Mouse (Mus musculus): ENCODE results near the gene Tsen15.

DNA sequence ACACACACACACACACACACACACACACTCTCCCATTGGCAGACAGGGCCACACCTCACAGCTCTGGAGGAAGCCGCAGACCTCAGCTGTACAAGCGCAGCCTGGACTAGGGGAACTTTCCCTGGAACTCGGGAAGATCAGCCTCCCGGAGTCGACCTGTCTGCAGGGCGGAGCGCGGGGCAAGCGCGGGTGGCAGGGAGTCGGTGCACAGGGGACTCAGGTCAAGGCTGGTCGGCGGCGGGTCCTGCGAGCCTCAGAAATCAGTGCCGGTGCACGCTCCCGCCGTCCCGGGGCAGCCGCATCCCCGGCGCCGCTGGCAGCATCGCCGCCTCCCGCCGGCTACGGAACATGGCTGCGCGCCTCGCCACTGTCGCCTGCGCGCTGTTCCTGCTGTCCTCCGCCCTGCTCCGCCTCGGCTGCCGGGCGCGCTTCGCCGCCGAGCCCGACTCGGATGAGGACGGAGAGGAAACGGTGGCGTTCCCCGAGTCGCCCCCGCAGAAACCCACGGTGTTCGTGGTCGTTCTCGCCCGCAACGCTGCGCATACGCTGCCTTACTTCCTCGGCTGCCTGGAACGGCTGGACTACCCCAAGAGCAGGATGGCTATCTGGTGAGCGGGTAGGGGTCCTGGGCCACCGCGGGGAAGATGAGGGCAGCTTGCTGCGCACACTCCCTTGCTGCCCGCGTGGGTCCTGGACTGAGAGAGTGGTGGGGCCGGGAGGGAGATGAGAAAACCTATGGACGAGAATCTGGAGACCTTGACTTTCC, 13.5 kb upstream of the Tsen15 start, which contains the start of gene Colgalt2:
- TF ChIP-seq CTCF (conservative IDR thresholded peaks at IDR 0.05 in 1 of 2, IDR thresholded peaks at IDR 0.05 in 1 of 2; ENCODE audit: low read depth in 2 of 2, low read length in 2 of 2) (no peak), GABPA (IDR thresholded peaks at IDR 0.05; ENCODE audit: insufficient replicate concordance, low read depth, low read length) (no peak), USF1 (IDR thresholded peaks at IDR 0.05; ENCODE audit: low read depth, low read length) (no peak), PAX5 (IDR thresholded peaks at IDR 0.05; ENCODE audit: low read length) (no peak), RCOR1 (conservative IDR thresholded peaks at IDR 0.05; ENCODE audit: low read depth, low read length) (no peak), MYC (IDR thresholded peaks at IDR 0.05; ENCODE audit: low read depth, low read length) (no peak), NELFE (IDR thresholded peaks at IDR 0.05; ENCODE audit: low read depth, low read length) (no peak), POLR2A (IDR thresholded peaks at IDR 0.05; ENCODE audit: low read depth, low read length) (no peak), MEF2A (IDR thresholded peaks at IDR 0.05; ENCODE audit: borderline replicate concordance, low read depth, low read length) (no peak)
